13 mouse cellular contexts compared by ENCODE assay signal in the genomic region with DNA sequence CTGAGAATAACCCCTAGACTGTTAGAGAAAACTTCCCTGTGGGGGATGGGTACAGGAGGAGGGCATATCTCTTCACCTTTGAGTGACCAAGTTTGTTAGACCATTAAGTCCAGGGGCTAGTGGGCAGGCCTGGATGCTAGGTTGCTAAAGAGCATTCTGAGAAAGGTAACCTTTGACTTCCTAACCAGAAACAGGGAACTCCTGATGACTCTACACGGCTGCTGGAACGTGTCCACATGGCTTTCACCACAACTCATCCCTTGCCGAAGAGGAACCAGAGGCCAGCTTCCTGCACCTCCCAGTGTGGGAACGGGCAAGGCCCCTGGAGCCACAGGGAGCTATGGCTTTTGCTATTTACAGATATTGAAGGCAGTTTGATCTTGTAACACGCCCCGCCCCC. TPM values are rescaled to one million over a fixed set of nuclear protein-coding genes. Genes with fewer than 3 reads are reported as not detected.
A peak's percentile ranks its signal among the peaks of the same experiment; 100 is the strongest.
DNase-seq lines count a peak whose midpoint lies in the region; ATAC-seq and TF ChIP-seq lines count a peak whose summit lies in the region.
"Had no signal": no experiment of that assay in that cellular context is flagged by ENCODE, and none has a peak within 500 bp of the region (broad histone marks: within the 10 kb centered on the region; RNA-seq: fewer than 3 reads in every experiment).

No protein-coding gene starts in this region.

- no peak for TF ChIP-seq CTCF in kidney, postnatal 0 days (IDR thresholded peaks at IDR 0.05; ENCODE audit: low read depth)

- H3K4me3 ChIP-seq in hindbrain, embryonic 10.5 days: no peak overlapping the region
- no peak overlapping the region for H3K4me3 ChIP-seq in hindbrain, embryonic 14.5 days (replicated peaks; ENCODE audit: low read length)
- no peak overlapping the region for H3K4me3 ChIP-seq in kidney, postnatal 0 days (replicated peaks; ENCODE audit: low read depth, low read length)
- H3K4me3 ChIP-seq: erythroblast, embryonic 14.5 days; layer of hippocampus, adult 2 months had no signal

- WGBS in hindbrain, embryonic 10.5 days: 87% methylated on average over 6 of the region's 6 CpGs
- WGBS in hindbrain, embryonic 14.5 days: 83% methylated on average over 6 of the region's 6 CpGs
- 64% methylated on average over 6 of the region's 6 CpGs for WGBS in kidney, postnatal 0 days

- H3K4me2 ChIP-seq in hindbrain, embryonic 14.5 days (replicated peaks): no peak overlapping the region
- no peak overlapping the region for H3K4me2 ChIP-seq in kidney, postnatal 0 days (ENCODE audit: low read length)
- H3K4me2 ChIP-seq: liver, embryonic 11.5 days had no signal

- peak overlapping the region; percentile 18; the same call in 1 of the 2 replicates for H3K27ac ChIP-seq in hindbrain, embryonic 10.5 days
- no peak overlapping the region for H3K27ac ChIP-seq in hindbrain, embryonic 14.5 days
- peak overlapping the region; percentile 14; the same call in 1 of the 2 replicates for H3K27ac ChIP-seq in kidney, postnatal 0 days
- H3K27ac ChIP-seq: layer of hippocampus, adult 2 months had no signal

- H3K9ac ChIP-seq in hindbrain, embryonic 14.5 days: no peak overlapping the region
- H3K9ac ChIP-seq in kidney, postnatal 0 days (ENCODE audit: low read depth, low read length): no peak overlapping the region

- DNase-seq in hindbrain, embryonic 10.5 days (ENCODE audit: low spot score): no peak
- DNase-seq in hindbrain, embryonic 14.5 days (ENCODE audit: low spot score): no peak
- DNase-seq in 3T3-L1 (ENCODE audit: low read depth, low spot score): peak; percentile 75
- no peak for DNase-seq in kidney, postnatal 0 days (ENCODE audit: low spot score)
- no peak for DNase-seq in layer of hippocampus, postnatal 25 days (ENCODE audit: extremely low spot score in 1 of 2, low spot score in 1 of 2)
- no peak for DNase-seq in right cerebral cortex, postnatal 10 days (ENCODE audit: low spot score in 2 of 2)
- DNase-seq in left cerebral cortex, adult 9 months (ENCODE audit: low spot score in 2 of 2): no peak
- DNase-seq: cerebellum, postnatal 10 days; midbrain, embryonic 14.5 days had no signal

- H3K4me1 ChIP-seq in hindbrain, embryonic 10.5 days (replicated peaks): peaks cover 52% of the 10 kb centered on the region
- H3K4me1 ChIP-seq in hindbrain, embryonic 14.5 days (replicated peaks; ENCODE audit: control insufficient read depth, insufficient read depth, low read length): 0 out of 2 replicates have a peak, but pooled peaks cover 4% of the 10 kb centered on the region
- H3K4me1 ChIP-seq in kidney, postnatal 0 days (replicated peaks; ENCODE audit: insufficient read depth, low read length): peaks cover 16% of the 10 kb centered on the region

- H3K36me3 ChIP-seq in hindbrain, embryonic 10.5 days: peaks cover 44% of the 10 kb centered on the region
- peaks cover 18% of the 10 kb centered on the region; the same call in 1 of the 2 replicates for H3K36me3 ChIP-seq in hindbrain, embryonic 14.5 days (replicated peaks; ENCODE audit: control insufficient read depth, insufficient read depth)
- peaks cover 25% of the 10 kb centered on the region; the same call in 1 of the 2 replicates for H3K36me3 ChIP-seq in kidney, postnatal 0 days (ENCODE audit: insufficient read depth, low read length)

- no peaks in the 10 kb centered on the region for H3K27me3 ChIP-seq in hindbrain, embryonic 10.5 days (ENCODE audit: insufficient read depth, poor library complexity, severe bottlenecking)
- H3K27me3 ChIP-seq in hindbrain, embryonic 14.5 days (ENCODE audit: control insufficient read depth, insufficient read depth, low read length): no peaks in the 10 kb centered on the region
- H3K27me3 ChIP-seq in kidney, postnatal 0 days (ENCODE audit: insufficient read depth, low read length): no peaks in the 10 kb centered on the region

- no peaks in the 10 kb centered on the region for H3K9me3 ChIP-seq in hindbrain, embryonic 10.5 days
- no peaks in the 10 kb centered on the region for H3K9me3 ChIP-seq in hindbrain, embryonic 14.5 days (ENCODE audit: control insufficient read depth, low read length)
- no peaks in the 10 kb centered on the region for H3K9me3 ChIP-seq in kidney, postnatal 0 days (replicated peaks; ENCODE audit: low read length)

- ATAC-seq in hindbrain, embryonic 14.5 days (ENCODE audit: low FRiP score): no peak
- ATAC-seq in common myeloid progenitor, adult 5-6 weeks (replicated peaks; ENCODE audit: low read depth, poor library complexity, severe bottlenecking): 0 out of 2 replicates have a peak, but pooled peaks have one; percentile 29
- peak; percentile 58 for ATAC-seq in kidney, postnatal 0 days (replicated peaks; ENCODE audit: low FRiP score, low read depth)

RNA-seq across cellular contexts. Expression of a gene that starts 36.0 kb away (rescaled TPM):
- 21.2 and 30.5 TPM in 2 replicates for polyA plus RNA-seq in hindbrain, embryonic 10.5 days (2016; fragmentation: Nextera tagmentation; extraction: Ambion mirVana)
- polyA plus RNA-seq in hindbrain, embryonic 14.5 days (2014; fragmentation: Nextera tagmentation; extraction: Ambion mirVana): 13.2 and 14.7 TPM in 2 replicates
- total RNA-seq in common myeloid progenitor, adult 5-6 weeks (2017): not detected in 2 replicates
- 44.6 and 47.6 TPM in 2 replicates for polyA plus RNA-seq in kidney, postnatal 0 days (2015; fragmentation: Nextera tagmentation; extraction: Ambion mirVana)
- 10 to 100 TPM in 1 of 2 experiments, 1 to 10 TPM in 1; 8.3 to 11.3 TPM for total RNA-seq in layer of hippocampus, postnatal 25 days (2021)
- polyA plus RNA-seq: erythroblast, embryonic 14.5 days had no signal
